Mouse (Mus musculus) cerebellum, adult 2 months (tissue): Measurements from ENCODE around the gene Kcnmb3. TPM values are rescaled to one million over a fixed set of nuclear protein-coding genes. Genes with fewer than 3 reads are reported as not detected.

Experiments
- DNase-seq, 2 experiments: peaks; one replicate each; pipeline ENCODE4 v3.0.0; 2021
- H3K27ac ChIP-seq: fragments of 200-500 bp; 2 replicates; pipeline ENCODE4 v1.5.1; 2012; ENCODE audit warnings: low read length, control low read depth, inconsistent platforms; ENCODE audit not compliant: insufficient read depth
- H3K27me3 ChIP-seq: fragments of 200-500 bp; 2 replicates; pipeline ENCODE4 v1.6.1; 2012; ENCODE audit warnings: inconsistent platforms, mild to moderate bottlenecking, low read length, moderate library complexity; ENCODE audit not compliant: control insufficient read depth, insufficient read depth
- H3K4me1 ChIP-seq: fragments of 200-500 bp; 2 replicates; pipeline ENCODE4 v1.6.1; 2011; ENCODE audit warnings: low read length; ENCODE audit not compliant: control insufficient read depth, insufficient read depth
- H3K4me3 ChIP-seq: fragments of 200-500 bp; replicated peaks from 2 replicates; pipeline ENCODE3; 2011; ENCODE audit warnings: mild to moderate bottlenecking, low read depth, low read length, control low read depth; ENCODE audit not compliant: insufficient read depth
- CTCF ChIP-seq: fragments of 200-500 bp; IDR thresholded peaks from 2 replicates; pipeline ENCODE4 v1.5.1; 2011; ENCODE audit warnings: low read depth, mild to moderate bottlenecking, control low read depth, low read length, moderate library complexity, borderline replicate concordance; ENCODE audit not compliant: insufficient read depth
- POLR2A ChIP-seq: fragments of 200-500 bp; IDR thresholded peaks from 2 replicates; pipeline ENCODE4 v1.6.1; 2011; ENCODE audit warnings: low read length, control low read depth, borderline replicate concordance; ENCODE audit not compliant: insufficient read depth
- WGBS: fragments of 180-500 bp; shearing (Covaris S2); methylation state at CpG from one replicate; pipeline ENCODE4 v1.1.7; 2018; 5-methylcytosine and 5-hydroxymethylcytosine counted together
- polyA plus RNA-seq: library from polyadenylated mRNA; depleted of rRNA; stranded (reverse); fragments of >200 nt; gene quantifications from 2 replicates; pipeline ENCODE4 v1.2.3, GENCODE M21; 2012

Gene Kcnmb3
- polyA plus RNA-seq, 1 experiment, result 0.05 TPM

- Histone ChIP-seq H3K4me3 (no peak overlapping the region), H3K27me3 (no peaks in the 10 kb centered on the region), H3K4me1 (peaks cover 3% of the 10 kb centered on the region; the same call in 1 of the 2 replicates), H3K27ac (no peak overlapping the region)
- DNase-seq, result no peak
- WGBS, result 79% methylated on average over 3 of the region's 3 CpGs
- no peak for TF ChIP-seq POLR2A
- TF ChIP-seq CTCF, result no peak
Observed at GRCm38 (mm10) chr3:32505841-32506240, 13.8 kb upstream of the Kcnmb3 start.

- WGBS, result 92% methylated on average over 2 of the region's 2 CpGs
- H3K27me3 ChIP-seq, result no peaks in the 10 kb centered on the region
- no peaks in the 10 kb centered on the region for H3K4me1 ChIP-seq
- H3K4me3 ChIP-seq, result no peak overlapping the region
- H3K27ac ChIP-seq, result no peak overlapping the region
- TF ChIP-seq POLR2A (no peak), CTCF (no peak)
- no peak for DNase-seq
Observed at GRCm38 (mm10) chr3:32500346-32500745, 8.3 kb upstream of the Kcnmb3 start.

GRCm38 (mm10) chr3:32496711-32497070, 4.7 kb upstream of the Kcnmb3 start:
- Histone ChIP-seq H3K27me3 (no peaks in the 10 kb centered on the region), H3K4me1 (no peaks in the 10 kb centered on the region; the same call in 1 of the 2 replicates), H3K27ac (no peak overlapping the region), H3K4me3 (no peak overlapping the region)
- TF ChIP-seq POLR2A (no peak), CTCF (no peak)
- no peak for DNase-seq
- WGBS, result 91% methylated on average over 1 of the region's 1 CpGs

GRCm38 (mm10) chr3:32495856-32496710, 4.1 kb upstream of the Kcnmb3 start:
- WGBS, result 24% methylated on average over 8 of the region's 8 CpGs
- Histone ChIP-seq H3K4me1 (no peaks in the 10 kb centered on the region; the same call in 1 of the 2 replicates), H3K27me3 (no peaks in the 10 kb centered on the region), H3K27ac (no peak overlapping the region), H3K4me3 (no peak overlapping the region)
- DNase-seq, result no peak
- no peak for TF ChIP-seq POLR2A
- no peak for TF ChIP-seq CTCF

GRCm38 (mm10) chr3:32495088-32495770, 3.2 kb upstream of the Kcnmb3 start:
- no peaks in the 10 kb centered on the region; the same call in 1 of the 2 replicates for H3K4me1 ChIP-seq
- no peak for DNase-seq
- no peak for TF ChIP-seq POLR2A
- no peak for TF ChIP-seq CTCF
- H3K27ac ChIP-seq, result no peak overlapping the region
- H3K27me3 ChIP-seq, result no peaks in the 10 kb centered on the region
- H3K4me3 ChIP-seq, result no peak overlapping the region
- WGBS, result 34% methylated on average over 8 of the region's 8 CpGs

GRCm38 (mm10) chr3:32494387-32495087, 2.5 kb upstream of the Kcnmb3 start:
- H3K4me3 ChIP-seq, result no peak overlapping the region
- TF ChIP-seq POLR2A, result no peak
- TF ChIP-seq CTCF, result no peak
- H3K27ac ChIP-seq, result no peak overlapping the region
- no peaks in the 10 kb centered on the region; the same call in 1 of the 2 replicates for H3K4me1 ChIP-seq
- no peaks in the 10 kb centered on the region for H3K27me3 ChIP-seq
- DNase-seq, result no peak
- 85% methylated on average over 8 of the region's 8 CpGs for WGBS

GRCm38 (mm10) chr3:32490928-32491315, 1.1 kb downstream of the Kcnmb3 start:
- no peak overlapping the region for H3K4me3 ChIP-seq

More at GRCm38 (mm10) chr3:32490928-32491315, 1.1 kb downstream of the Kcnmb3 start:
- H3K27ac ChIP-seq, result no peak overlapping the region
- TF ChIP-seq POLR2A, result no peak
- no peak for TF ChIP-seq CTCF
- no peaks in the 10 kb centered on the region; the same call in 1 of the 2 replicates for H3K4me1 ChIP-seq
- H3K27me3 ChIP-seq, result no peaks in the 10 kb centered on the region
- DNase-seq, result no peak
